Mouse (Mus musculus): ENCODE data around the gene Scnn1g.

- no peak for TF ChIP-seq POLR2A (IDR thresholded peaks at IDR 0.05; ENCODE audit: insufficient read length, low read depth)
- TF ChIP-seq MAX (IDR thresholded peaks at IDR 0.05; ENCODE audit: low read depth) = no peak
Measured at GRCm38 (mm10) chr7:121697170-121697569, 37.1 kb upstream of the Scnn1g start.
